Mouse (Mus musculus) embryo, embryonic 9.5 days (tissue): ENCODE results near the gene Ankrd35.
"Not testable (repeated sequence)": the region's sequence is repeated elsewhere in the genome, so short reads cannot be mapped to it uniquely, and the experiment has no call there.

Experiments used
- DNase-seq: peaks from one replicate; pipeline ENCODE4 v3.0.0-alpha.2; 2017; ENCODE audit errors: extremely low spot score

The Ankrd35 gene

DNA sequence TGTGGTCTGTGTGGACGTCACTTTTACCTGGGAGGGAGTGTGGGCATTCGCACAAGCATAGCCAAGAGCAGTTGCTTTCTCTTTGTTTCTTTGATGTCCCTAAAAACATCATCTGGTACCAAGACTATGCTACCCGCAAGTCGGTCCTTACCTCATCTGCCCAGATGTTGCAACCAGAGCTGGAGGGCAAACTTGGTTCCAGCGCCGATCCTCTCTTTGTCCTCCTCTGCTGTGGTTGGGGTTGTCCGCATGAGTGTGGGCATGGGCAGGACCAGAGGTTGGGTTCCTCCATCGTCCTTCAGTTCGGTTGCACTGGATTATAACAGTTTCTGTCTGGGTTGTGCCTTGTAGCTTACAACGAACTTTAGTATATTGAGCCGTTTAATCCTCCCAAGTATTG is 36.3 kb downstream of the Ankrd35 start:
- DNase-seq: no peak

DNA sequence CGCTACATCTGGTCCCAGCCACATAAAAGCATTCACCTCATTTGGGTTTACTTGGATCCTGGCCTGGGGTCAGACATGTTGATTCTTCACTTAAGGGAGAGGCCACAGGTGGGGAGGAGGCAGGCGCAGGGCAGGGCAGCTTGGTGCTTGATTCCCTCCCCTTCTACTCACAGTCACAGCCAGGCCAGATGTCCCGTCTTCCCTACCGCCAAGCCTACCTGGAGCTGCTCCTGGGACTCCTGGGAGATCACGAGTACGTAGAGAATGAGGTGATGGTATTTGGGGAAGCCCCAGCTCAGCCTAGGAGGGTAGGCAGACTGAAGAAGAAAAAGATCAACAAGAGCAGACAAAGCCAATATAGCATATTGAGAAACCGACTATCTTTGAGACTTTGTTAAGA is 37.1 kb downstream of the Ankrd35 start:
- DNase-seq: no peak

- DNase-seq: peak; percentile 82
Measured at GRCm38 (mm10) chr3:96707903-96708683, 38.2 kb downstream of the Ankrd35 start, which contains the start of gene Nudt17. TSS of gene Nudt17 (minus strand) at chr3:96708562.

DNA sequence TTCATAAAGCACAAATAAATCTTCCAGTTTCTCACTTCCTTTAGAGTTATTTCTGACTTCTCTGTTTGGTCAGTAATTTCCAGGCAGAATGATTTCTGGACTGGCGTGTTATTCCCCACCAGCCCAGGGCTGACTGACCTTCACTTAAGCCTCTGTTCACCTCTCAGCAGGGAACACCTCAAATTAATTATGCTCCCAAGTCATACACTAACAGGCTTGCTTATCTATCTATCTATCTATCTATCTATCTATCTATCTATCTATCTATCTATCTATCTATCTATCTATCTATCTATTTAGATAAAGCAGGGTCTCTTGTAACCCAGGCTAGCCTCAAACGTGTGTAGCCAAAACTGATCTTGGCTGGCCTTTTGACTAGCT is 38.7 kb downstream of the Ankrd35 start:
- DNase-seq: no peak

- no peak for DNase-seq
Measured at GRCm38 (mm10) chr3:96714286-96714685, 44.4 kb downstream of the Ankrd35 start.

DNA sequence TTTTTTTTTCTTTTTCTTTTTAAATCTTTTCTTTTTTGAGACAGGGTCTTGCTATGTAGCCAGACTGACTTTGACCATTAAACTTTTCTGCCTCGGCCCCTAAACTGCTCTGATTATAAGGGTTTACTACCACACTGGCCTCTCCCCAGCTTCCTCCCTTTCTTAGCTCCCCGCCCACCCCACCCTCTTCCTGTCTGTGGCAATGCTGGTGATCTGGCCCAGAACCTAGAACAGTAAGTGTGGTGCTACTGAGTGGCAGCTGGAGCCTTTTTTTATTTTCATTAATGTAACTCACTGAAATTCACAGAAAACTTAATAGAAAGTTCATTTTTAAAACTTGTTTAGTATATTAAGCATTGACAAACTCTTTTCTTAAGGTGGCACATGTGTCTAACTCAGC is 45.9 kb downstream of the Ankrd35 start:
- DNase-seq: no peak

DNA sequence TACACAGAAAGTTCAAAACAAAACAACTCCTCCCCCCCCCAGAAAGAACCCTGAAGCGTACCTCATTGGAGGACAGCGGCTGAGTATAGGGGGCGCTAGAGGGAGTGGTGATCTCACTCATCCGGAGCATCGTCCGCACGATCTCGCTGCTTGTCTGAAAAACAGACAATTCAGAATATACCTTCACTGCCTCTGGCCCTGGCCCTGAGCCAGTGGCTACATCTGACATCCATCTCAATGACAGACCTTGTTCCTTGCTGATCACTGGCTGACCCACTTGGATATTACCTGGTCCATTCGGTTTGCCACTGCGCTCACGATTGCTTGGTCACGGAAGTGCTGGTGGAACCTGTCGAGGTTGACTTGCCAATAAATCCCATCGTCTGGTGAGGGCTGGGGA is 49.2 kb downstream of the Ankrd35 start:
- DNase-seq: no peak

DNA sequence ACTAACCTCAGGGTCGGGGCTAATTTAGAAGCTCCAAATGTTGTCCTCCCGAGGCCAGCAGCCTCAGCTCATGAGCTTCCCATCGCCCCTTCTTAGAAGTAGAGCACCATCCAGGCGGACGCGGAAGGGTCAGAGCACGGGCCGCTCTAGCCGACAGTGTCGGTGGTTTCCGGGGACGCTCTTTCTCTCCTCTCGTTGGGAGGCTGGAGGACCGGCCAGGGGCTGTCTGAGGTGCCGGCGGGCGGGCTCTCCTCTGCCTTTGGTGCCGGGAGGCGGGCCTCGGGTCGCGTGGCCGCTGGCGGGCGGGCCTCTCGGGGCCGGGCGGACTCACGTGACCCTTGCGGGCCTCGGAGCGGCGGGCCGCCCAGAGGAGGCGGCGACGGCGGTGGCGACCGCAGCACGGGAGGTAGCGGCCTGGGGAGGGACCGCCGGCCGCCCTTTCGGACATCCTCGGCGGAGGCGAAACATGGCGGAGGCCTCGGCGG is 57.5 kb downstream of the Ankrd35 start, which contains the start of the genes Polr3c and Rnf115:
Gene Polr3c (minus strand): TSS at position 286 of the 485 bp plus-strand sequence.
Gene Rnf115 (plus strand): TSS at position 322 of the 485 bp plus-strand sequence.
- DNase-seq: peak; percentile 97

GRCm38 (mm10) chr3:96727828-96728633 is 58.1 kb downstream of the Ankrd35 start:
- DNase-seq: no peak

GRCm38 (mm10) chr3:96728634-96729402 is 58.9 kb downstream of the Ankrd35 start:
- no peak for DNase-seq

- DNase-seq: no peak
Measured at GRCm38 (mm10) chr3:96729403-96729784, 59.5 kb downstream of the Ankrd35 start.

GRCm38 (mm10) chr3:96730785-96731184 is 60.9 kb downstream of the Ankrd35 start:
- DNase-seq: no peak

- DNase-seq: no peak
Measured at GRCm38 (mm10) chr3:96733984-96734383, 64.1 kb downstream of the Ankrd35 start.

GRCm38 (mm10) chr3:96735200-96735599 is 65.3 kb downstream of the Ankrd35 start:
- DNase-seq: no peak

DNA sequence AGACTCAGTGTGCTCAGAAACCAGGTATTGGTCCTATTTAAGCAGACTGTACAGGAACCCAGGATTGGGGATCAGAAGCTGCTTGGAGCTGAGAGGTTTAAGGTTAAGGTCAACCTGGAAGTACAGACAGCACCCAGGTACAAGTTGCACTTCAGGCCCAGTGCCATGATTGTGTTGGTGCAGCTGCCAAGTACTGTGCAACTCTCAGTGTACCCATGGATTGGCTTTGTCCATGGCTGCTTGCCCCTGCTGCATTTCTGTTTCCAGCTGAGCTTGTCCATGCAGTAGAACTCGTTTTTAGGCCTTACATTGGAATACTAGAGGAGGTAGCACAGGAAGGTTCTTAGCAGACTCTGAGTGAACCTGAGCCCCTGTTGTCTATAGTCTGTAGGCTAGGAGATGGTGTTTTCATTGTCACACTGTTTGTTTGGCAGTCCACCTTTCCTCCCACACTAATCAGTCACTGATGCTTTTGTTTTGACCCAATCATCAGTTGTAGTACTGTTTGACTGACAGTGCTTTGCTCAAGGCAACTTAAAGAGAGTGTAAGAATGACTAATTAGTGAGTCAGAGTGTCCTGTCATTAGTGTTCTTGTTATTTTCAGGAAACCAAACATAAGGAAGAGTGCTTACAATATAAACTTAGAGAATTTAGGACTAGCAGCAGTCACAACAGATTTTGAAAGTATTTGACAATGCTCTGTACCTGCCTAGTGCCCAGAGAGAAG is 67.2 kb downstream of the Ankrd35 start:
- DNase-seq: no peak

- DNase-seq: no peak
Measured at GRCm38 (mm10) chr3:96737995-96738394, 68.1 kb downstream of the Ankrd35 start.

- DNase-seq: not testable (repeated sequence)
Measured at GRCm38 (mm10) chr3:96740279-96740678, 70.3 kb downstream of the Ankrd35 start.
